Mouse (Mus musculus) small intestine, adult 2 months (tissue): ENCODE measurements around the gene Sf3b1.

ENCODE experiments used
- CTCF ChIP-seq: fragments of 200-500 bp; IDR thresholded peaks from 2 replicates; pipeline ENCODE4 v1.5.1; 2012; ENCODE audit warnings: low read depth, mild to moderate bottlenecking, control low read depth, inconsistent platforms, low read length, moderate library complexity, mixed read lengths; ENCODE audit not compliant: insufficient replicate concordance, insufficient read length; ENCODE audit errors: extremely low read depth
- POLR2A ChIP-seq: fragments of 200-500 bp; IDR thresholded peaks from 2 replicates; pipeline ENCODE4 v1.6.1; 2012; ENCODE audit warnings: low read depth, mild to moderate bottlenecking, control low read depth, inconsistent platforms, low read length, moderate library complexity

DNA sequence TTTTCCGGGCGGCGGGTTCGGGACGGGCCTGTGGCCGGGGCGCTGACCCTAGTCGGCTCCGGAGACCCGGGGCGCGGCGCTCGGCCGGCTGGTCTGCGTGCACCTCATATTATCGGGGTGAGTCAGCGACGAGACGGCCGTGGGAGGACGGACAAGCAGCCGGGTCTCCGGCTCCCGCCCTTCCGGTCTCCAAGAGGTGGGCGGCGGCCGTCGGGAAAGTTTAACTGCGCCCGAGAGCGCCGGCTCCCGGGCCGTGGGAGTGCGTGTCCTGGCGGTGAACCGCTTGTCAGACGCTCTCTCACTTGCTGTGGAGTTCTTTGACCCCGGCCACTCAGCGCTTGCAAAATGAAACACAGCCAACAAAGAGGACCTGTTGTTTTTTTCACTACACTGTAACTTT, 25.7 kb upstream of the Sf3b1 start:
- TF ChIP-seq CTCF (no peak), POLR2A (no peak)
